Mouse (Mus musculus): ENCODE measurements around the gene AC140267.1. TPM values are rescaled to one million over a fixed set of nuclear protein-coding genes. Genes with fewer than 3 reads are reported as not detected.

AC140267.1 gene
- not detected in 2 replicates for polyA plus RNA-seq (2014; fragmentation: Nextera tagmentation; extraction: Ambion mirVana)

- no peak within 1 kb of the TSS for H3K27ac ChIP-seq (ENCODE audit: low read depth)
Measured at GRCm38 (mm10) chr15:80235535-80235934, at the start of gene AC140267.1. Gene AC140267.1 (plus strand): TSS chr15:80235835.

DNA sequence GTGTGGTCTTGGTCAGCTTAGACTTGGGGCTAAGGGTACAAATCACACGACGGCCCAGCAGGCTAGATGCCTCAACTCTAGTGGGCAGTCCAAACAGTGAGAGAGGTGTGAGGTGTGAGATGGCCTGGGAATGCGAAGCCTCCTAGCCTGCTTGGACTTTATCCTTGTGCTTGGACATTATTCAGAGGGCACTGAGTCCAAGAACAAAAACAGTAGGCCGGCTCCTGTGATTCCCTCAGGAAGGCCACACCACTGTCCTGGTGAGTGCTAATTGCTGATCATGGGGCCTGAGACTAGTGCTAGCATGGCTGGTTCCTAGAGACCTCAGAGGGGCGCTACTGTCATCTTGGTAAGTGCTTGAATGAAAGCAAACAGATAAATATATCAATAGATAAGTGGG, 46.7 kb upstream of the AC140267.1 start:
- ATAC-seq (ENCODE audit: insufficient read depth) (no peak), DNase-seq (no peak)
- Histone ChIP-seq H3K4me3 (ENCODE audit: low read depth, low read length) (no peak overlapping the region), H3K9me3 (ENCODE audit: low read depth, low read length) (no peaks in the 10 kb centered on the region), H3K4me2 (no peak overlapping the region), H3K4me1 (ENCODE audit: insufficient read depth) (no peaks in the 10 kb centered on the region; the same call in 1 of the 2 replicates), H3K27me3 (ENCODE audit: insufficient read depth, low read length) (no peaks in the 10 kb centered on the region), H3K27ac (ENCODE audit: low read depth) (no peak overlapping the region), H3K36me3 (ENCODE audit: insufficient read depth) (no peaks in the 10 kb centered on the region), H3K9ac (no peak overlapping the region)
- 70% methylated on average over 5 of the region's 5 CpGs for WGBS
- TF ChIP-seq CTCF (IDR thresholded peaks at IDR 0.05; ENCODE audit: low read depth): no peak

More at GRCm38 (mm10) chr15:80235535-80235934, at the start of gene AC140267.1:
- H3K4me2 ChIP-seq: peak within 1 kb of the TSS; percentile 86
- H3K4me3 ChIP-seq (ENCODE audit: low read depth, low read length): peak within 1 kb of the TSS; percentile 93
- H3K4me1 ChIP-seq (ENCODE audit: insufficient read depth): 0 out of 2 replicates have a peak, but pooled peaks cover 3% of the 10 kb centered on the region
- DNase-seq (no peak), ATAC-seq (ENCODE audit: insufficient read depth) (no peak)
- no peak for TF ChIP-seq CTCF (IDR thresholded peaks at IDR 0.05; ENCODE audit: low read depth)
- no peaks in the 10 kb centered on the region for H3K27me3 ChIP-seq (ENCODE audit: insufficient read depth, low read length)
- peak within 1 kb of the TSS; percentile 87 for H3K9ac ChIP-seq
- H3K9me3 ChIP-seq (ENCODE audit: low read depth, low read length): no peaks in the 10 kb centered on the region
- peaks cover 38% of the 10 kb centered on the region for H3K36me3 ChIP-seq (ENCODE audit: insufficient read depth)
- 94% methylated on average over 9 of the region's 9 CpGs for WGBS

GRCm38 (mm10) chr15:80190075-80190474, 45.6 kb upstream of the AC140267.1 start:
- H3K9me3 ChIP-seq (ENCODE audit: low read depth, low read length): no peaks in the 10 kb centered on the region
- no peak for DNase-seq
- H3K36me3 ChIP-seq (ENCODE audit: insufficient read depth): no peaks in the 10 kb centered on the region
- no peak overlapping the region for H3K4me2 ChIP-seq
- H3K4me1 ChIP-seq (ENCODE audit: insufficient read depth): no peaks in the 10 kb centered on the region; the same call in 1 of the 2 replicates
- H3K9ac ChIP-seq: no peak overlapping the region
- no peak for TF ChIP-seq CTCF (IDR thresholded peaks at IDR 0.05; ENCODE audit: low read depth)
- 0 out of 2 replicates have a peak, but pooled peaks have one; percentile 35 for ATAC-seq (ENCODE audit: insufficient read depth)
- H3K4me3 ChIP-seq (ENCODE audit: low read depth, low read length): no peak overlapping the region
- WGBS: 68% methylated on average over 4 of the region's 4 CpGs
- H3K27ac ChIP-seq (ENCODE audit: low read depth): no peak overlapping the region
- H3K27me3 ChIP-seq (ENCODE audit: insufficient read depth, low read length): no peaks in the 10 kb centered on the region

DNA sequence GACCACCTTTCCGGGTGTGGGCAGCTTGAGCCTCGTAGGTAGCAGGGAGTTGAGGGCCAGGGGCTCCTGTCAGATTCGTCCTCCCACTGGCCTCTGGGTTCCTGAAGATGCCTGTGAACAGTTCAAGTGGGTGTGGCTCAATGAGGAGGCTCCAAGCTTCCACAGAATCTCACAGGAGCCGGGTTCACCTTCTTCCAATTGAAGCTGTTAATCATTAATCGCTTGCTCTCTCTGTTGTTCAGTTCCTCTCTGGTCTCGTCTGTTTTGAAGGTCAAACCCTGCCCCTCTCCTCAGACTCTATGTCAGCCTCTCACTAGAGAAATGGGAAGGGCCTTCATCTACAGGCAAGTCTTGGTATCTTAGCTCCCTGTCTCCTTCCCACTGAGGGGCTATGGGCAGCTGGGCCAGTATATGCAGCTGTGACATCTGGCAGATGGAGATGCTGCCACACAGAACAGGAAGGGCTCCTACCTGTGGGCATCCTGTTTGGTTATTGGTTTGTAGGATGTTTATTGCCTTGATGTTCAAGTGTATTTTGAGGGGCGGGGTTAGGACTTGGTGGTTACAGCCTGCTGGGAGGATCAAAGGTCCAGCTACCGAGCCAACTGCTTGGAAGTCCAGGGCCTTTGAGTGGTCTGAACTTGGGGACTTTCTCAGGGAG, 43.9 kb upstream of the AC140267.1 start:
- DNase-seq (no peak), ATAC-seq (ENCODE audit: insufficient read depth) (no peak)
- H3K9me3 ChIP-seq (ENCODE audit: low read depth, low read length): no peaks in the 10 kb centered on the region
- no peak for TF ChIP-seq CTCF (IDR thresholded peaks at IDR 0.05; ENCODE audit: low read depth)
- 60% methylated on average over 8 of the region's 8 CpGs for WGBS
- no peaks in the 10 kb centered on the region for H3K36me3 ChIP-seq (ENCODE audit: insufficient read depth)
- H3K4me1 ChIP-seq (ENCODE audit: insufficient read depth): no peaks in the 10 kb centered on the region; the same call in 1 of the 2 replicates
- no peaks in the 10 kb centered on the region for H3K27me3 ChIP-seq (ENCODE audit: insufficient read depth, low read length)
- H3K4me2 ChIP-seq: no peak overlapping the region
- no peak overlapping the region for H3K27ac ChIP-seq (ENCODE audit: low read depth)
- H3K4me3 ChIP-seq (ENCODE audit: low read depth, low read length): no peak overlapping the region
- no peak overlapping the region for H3K9ac ChIP-seq

GRCm38 (mm10) chr15:80192246-80192585, 43.4 kb upstream of the AC140267.1 start:
- no peak overlapping the region for H3K27ac ChIP-seq (ENCODE audit: low read depth)
- TF ChIP-seq CTCF (IDR thresholded peaks at IDR 0.05; ENCODE audit: low read depth): no peak
- 83% methylated on average over 6 of the region's 6 CpGs for WGBS
- DNase-seq: no peak
- H3K4me1 ChIP-seq (ENCODE audit: insufficient read depth): no peaks in the 10 kb centered on the region; the same call in 1 of the 2 replicates
- H3K36me3 ChIP-seq (ENCODE audit: insufficient read depth): no peaks in the 10 kb centered on the region
- H3K27me3 ChIP-seq (ENCODE audit: insufficient read depth, low read length): no peaks in the 10 kb centered on the region
- no peak overlapping the region for H3K4me2 ChIP-seq
- no peak overlapping the region for H3K9ac ChIP-seq
- H3K4me3 ChIP-seq (ENCODE audit: low read depth, low read length): no peak overlapping the region
- ATAC-seq (ENCODE audit: insufficient read depth): no peak
- no peaks in the 10 kb centered on the region for H3K9me3 ChIP-seq (ENCODE audit: low read depth, low read length)

DNA sequence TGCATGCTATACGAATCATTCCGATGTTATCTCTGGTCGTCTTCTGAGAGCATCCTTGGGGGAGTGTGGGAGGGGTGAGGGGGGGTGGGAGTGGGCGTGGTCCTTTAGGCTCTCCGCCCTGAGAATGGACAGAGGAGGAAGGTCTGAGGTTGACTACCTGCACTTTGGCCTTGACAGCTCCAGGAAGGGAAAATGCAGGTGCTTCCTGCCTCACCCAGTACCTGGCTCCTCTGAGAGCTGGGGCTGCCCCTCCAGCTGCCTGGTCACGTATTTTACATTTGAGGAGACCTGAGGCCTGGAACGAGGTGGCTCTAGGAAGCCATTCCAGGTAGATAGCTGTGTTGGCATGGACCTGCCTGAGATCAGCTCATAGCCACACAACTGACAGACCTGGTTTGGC, 42.8 kb upstream of the AC140267.1 start:
- DNase-seq (no peak), ATAC-seq (ENCODE audit: insufficient read depth) (no peak)
- Histone ChIP-seq H3K9me3 (ENCODE audit: low read depth, low read length) (peaks cover 2% of the 10 kb centered on the region; the same call in 1 of the 2 replicates), H3K9ac (no peak overlapping the region), H3K4me3 (ENCODE audit: low read depth, low read length) (no peak overlapping the region), H3K36me3 (ENCODE audit: insufficient read depth) (no peaks in the 10 kb centered on the region), H3K27me3 (ENCODE audit: insufficient read depth, low read length) (no peaks in the 10 kb centered on the region), H3K27ac (ENCODE audit: low read depth) (no peak overlapping the region), H3K4me2 (no peak overlapping the region), H3K4me1 (ENCODE audit: insufficient read depth) (no peaks in the 10 kb centered on the region; the same call in 1 of the 2 replicates)
- TF ChIP-seq CTCF (IDR thresholded peaks at IDR 0.05; ENCODE audit: low read depth): no peak
- whole genome bisulfite sequencing: 73% methylated on average over 7 of the region's 7 CpGs

DNA sequence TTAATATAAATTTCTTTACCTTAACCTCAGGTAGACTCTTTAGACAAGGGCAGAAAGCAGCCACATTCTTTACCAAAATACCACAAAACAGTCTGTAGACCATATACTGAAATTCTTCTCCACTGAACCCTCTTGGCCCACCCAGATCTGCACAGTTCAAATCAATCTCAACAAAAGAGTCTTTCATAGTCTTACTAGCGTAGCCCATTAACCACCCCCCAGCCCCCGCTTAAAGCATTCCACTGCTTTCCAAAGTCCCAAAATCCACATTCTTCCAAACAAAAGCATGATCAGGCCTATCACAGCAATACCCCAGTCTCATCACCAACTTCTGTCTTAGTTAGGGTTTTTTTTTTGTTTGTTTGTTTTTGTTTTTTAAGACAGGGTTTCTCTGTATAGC, 36.1 kb upstream of the AC140267.1 start:
- H3K27me3 ChIP-seq (ENCODE audit: insufficient read depth, low read length): no peaks in the 10 kb centered on the region
- no peak for TF ChIP-seq CTCF (IDR thresholded peaks at IDR 0.05; ENCODE audit: low read depth)
- H3K9me3 ChIP-seq (ENCODE audit: low read depth, low read length): peaks cover 3% of the 10 kb centered on the region; the same call in 1 of the 2 replicates
- no peaks in the 10 kb centered on the region for H3K4me1 ChIP-seq (ENCODE audit: insufficient read depth)
- H3K36me3 ChIP-seq (ENCODE audit: insufficient read depth): no peaks in the 10 kb centered on the region
- no peak overlapping the region for H3K27ac ChIP-seq (ENCODE audit: low read depth)
- WGBS: 84% methylated on average over 2 of the region's 2 CpGs
- no peak for ATAC-seq (ENCODE audit: insufficient read depth)
- no peak for DNase-seq
- H3K4me3 ChIP-seq (ENCODE audit: low read depth, low read length): no peak overlapping the region
- H3K9ac ChIP-seq: no peak overlapping the region
- no peak overlapping the region for H3K4me2 ChIP-seq
